12 mouse cellular contexts compared by ENCODE assay signal in the genomic region with DNA sequence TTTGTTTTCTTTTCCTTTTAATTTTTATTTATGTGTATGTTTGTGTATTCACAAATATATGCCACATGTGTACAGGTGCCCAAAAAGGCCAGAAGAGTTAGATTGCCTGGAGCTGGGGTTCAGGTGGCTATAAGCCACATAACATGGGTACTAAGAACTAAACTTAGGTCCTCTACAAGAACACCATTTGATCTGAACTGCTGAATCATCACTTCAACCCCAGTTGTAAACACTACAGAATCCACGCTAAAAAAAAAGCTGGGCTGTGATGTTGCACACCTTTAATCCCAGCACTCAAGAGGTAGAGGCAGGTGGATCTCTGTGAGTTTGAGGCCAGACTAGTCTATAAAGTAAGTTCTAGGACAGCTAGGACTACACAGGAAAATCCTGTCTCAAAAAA. TPM values are rescaled to one million over a fixed set of nuclear protein-coding genes. Genes with fewer than 3 reads are reported as not detected.
DNase-seq lines count a peak whose midpoint lies in the region; ATAC-seq and TF ChIP-seq lines count a peak whose summit lies in the region.
"Had no signal": no experiment of that assay in that cellular context is flagged by ENCODE, and none has a peak within 500 bp of the region (broad histone marks: within the 10 kb centered on the region; RNA-seq: fewer than 3 reads in every experiment).

No protein-coding gene starts in this region.

- DNase-seq in heart, postnatal 4 days, result no peak
- no peak for DNase-seq in stomach, postnatal 0 days (ENCODE audit: low spot score)
- DNase-seq in adrenal gland, postnatal 10 days, result no peak
- DNase-seq in retina, embryonic 14.5 days (ENCODE audit: low spot score), result no peak
- no peak for DNase-seq in cerebellum, postnatal 25 days
- DNase-seq: embryo, embryonic 11 days; lung, adult 2 months had no signal

- TF ChIP-seq CTCF in stomach, postnatal 0 days (IDR thresholded peaks at IDR 0.05; ENCODE audit: low read depth), result no peak

- no peak overlapping the region for H3K27ac ChIP-seq in heart, embryonic 11.5 days (ENCODE audit: low read depth, low read length)
- H3K27ac ChIP-seq in stomach, embryonic 15.5 days, result no peak overlapping the region
- no peak overlapping the region for H3K27ac ChIP-seq in stomach, postnatal 0 days (replicated peaks)
- H3K27ac ChIP-seq in liver, embryonic 15.5 days (replicated peaks), result peak overlapping the region; percentile 99
- H3K27ac ChIP-seq: kidney, postnatal 0 days had no signal

- H3K4me3 ChIP-seq in heart, embryonic 11.5 days (ENCODE audit: low read depth, low read length), result no peak overlapping the region
- no peak overlapping the region for H3K4me3 ChIP-seq in stomach, embryonic 15.5 days (replicated peaks)
- no peak overlapping the region for H3K4me3 ChIP-seq in stomach, postnatal 0 days (ENCODE audit: low read depth, low read length)
- peak overlapping the region; percentile 72 for H3K4me3 ChIP-seq in liver, embryonic 15.5 days (replicated peaks)

- no peaks in the 10 kb centered on the region for H3K9me3 ChIP-seq in heart, embryonic 11.5 days (replicated peaks; ENCODE audit: control insufficient read depth, low read length)
- no peaks in the 10 kb centered on the region for H3K9me3 ChIP-seq in stomach, embryonic 15.5 days
- no peaks in the 10 kb centered on the region for H3K9me3 ChIP-seq in stomach, postnatal 0 days (ENCODE audit: control insufficient read depth, low read length)
- H3K9me3 ChIP-seq in liver, embryonic 15.5 days (replicated peaks), result no peaks in the 10 kb centered on the region

- TF ChIP-seq EP300 in stomach, postnatal 0 days (optimal IDR thresholded peaks at IDR 0.05), result no peak

- H3K9ac ChIP-seq in heart, embryonic 11.5 days (ENCODE audit: low read depth, low read length), result no peak overlapping the region
- H3K9ac ChIP-seq in stomach, embryonic 15.5 days, result no peak overlapping the region
- no peak overlapping the region for H3K9ac ChIP-seq in stomach, postnatal 0 days (ENCODE audit: low read length)
- H3K9ac ChIP-seq in liver, embryonic 15.5 days, result 0 out of 2 replicates have a peak overlapping the region, but pooled peaks have one; percentile 4

- peaks cover 16% of the 10 kb centered on the region for H3K36me3 ChIP-seq in heart, embryonic 11.5 days (ENCODE audit: control insufficient read depth, insufficient read depth, low read length)
- H3K36me3 ChIP-seq in stomach, embryonic 15.5 days, result peaks cover 21% of the 10 kb centered on the region
- H3K36me3 ChIP-seq in stomach, postnatal 0 days (ENCODE audit: control insufficient read depth, insufficient read depth, low read length), result peaks cover 6% of the 10 kb centered on the region; the same call in 1 of the 2 replicates
- peaks cover 24% of the 10 kb centered on the region for H3K36me3 ChIP-seq in liver, embryonic 15.5 days (replicated peaks)

- no peak for ATAC-seq in heart, embryonic 11.5 days (replicated peaks; ENCODE audit: insufficient number of reproducible peaks, low FRiP score, low TSS enrichment)
- no peak for ATAC-seq in stomach, embryonic 15.5 days (ENCODE audit: insufficient read depth, low FRiP score, low read depth)
- ATAC-seq in stomach, postnatal 0 days (ENCODE audit: low FRiP score, low TSS enrichment), result no peak
- ATAC-seq in liver, embryonic 15.5 days (ENCODE audit: insufficient read depth), result no peak
- ATAC-seq: CD4-positive, CD25-positive, alpha-beta regulatory T cell, adult 4 months had no signal

- H3K4me2 ChIP-seq in heart, embryonic 11.5 days, result peak overlapping the region; percentile 92
- peak overlapping the region; percentile 6; the same call in 1 of the 2 replicates for H3K4me2 ChIP-seq in stomach, embryonic 15.5 days
- H3K4me2 ChIP-seq in stomach, postnatal 0 days (replicated peaks; ENCODE audit: low read depth), result no peak overlapping the region
- peak overlapping the region; percentile 74 for H3K4me2 ChIP-seq in liver, embryonic 15.5 days

- no peaks in the 10 kb centered on the region for H3K27me3 ChIP-seq in heart, embryonic 11.5 days (ENCODE audit: control insufficient read depth, insufficient read depth, low read length)
- H3K27me3 ChIP-seq in stomach, embryonic 15.5 days (replicated peaks), result no peaks in the 10 kb centered on the region
- H3K27me3 ChIP-seq in stomach, postnatal 0 days (ENCODE audit: control insufficient read depth, insufficient read depth, low read length), result no peaks in the 10 kb centered on the region
- H3K27me3 ChIP-seq in liver, embryonic 15.5 days, result no peaks in the 10 kb centered on the region

- peaks cover 15% of the 10 kb centered on the region for H3K4me1 ChIP-seq in heart, embryonic 11.5 days (ENCODE audit: control insufficient read depth, insufficient read depth, low read length)
- peaks cover 8% of the 10 kb centered on the region; the same call in 1 of the 2 replicates for H3K4me1 ChIP-seq in stomach, embryonic 15.5 days
- no peaks in the 10 kb centered on the region for H3K4me1 ChIP-seq in stomach, postnatal 0 days (replicated peaks; ENCODE audit: control insufficient read depth, insufficient read depth)
- H3K4me1 ChIP-seq in liver, embryonic 15.5 days (replicated peaks), result peaks cover 67% of the 10 kb centered on the region

- 74% methylated on average over 1 of the region's 1 CpGs for WGBS in heart, embryonic 11.5 days (ENCODE audit: insufficient replicate concordance)
- 54% methylated on average over 1 of the region's 1 CpGs for whole genome bisulfite sequencing in stomach, embryonic 15.5 days
- WGBS in stomach, postnatal 0 days, result 41% methylated on average over 1 of the region's 1 CpGs
- 46% methylated on average over 1 of the region's 1 CpGs for WGBS in liver, embryonic 15.5 days (ENCODE audit: insufficient replicate concordance)

RNA-seq across cellular contexts. Expression of a gene that starts 1.8 kb away (rescaled TPM):
- polyA plus RNA-seq in heart, embryonic 11.5 days (2014; fragmentation: Nextera tagmentation; extraction: Ambion mirVana), result 82.6 and 87.8 TPM in 2 replicates
- total RNA-seq in heart, postnatal 4 days (2021), result 10 to 100 TPM; 62.4 to 66.3 TPM
- polyA plus RNA-seq in stomach, embryonic 15.5 days (2015; fragmentation: Nextera tagmentation; extraction: Ambion mirVana), result 111 and 122 TPM in 2 replicates
- 82.5 and 87.0 TPM in 2 replicates for polyA plus RNA-seq in stomach, postnatal 0 days (2015; fragmentation: Nextera tagmentation; extraction: Ambion mirVana)
- polyA plus RNA-seq in liver, embryonic 15.5 days (2015; fragmentation: Nextera tagmentation; extraction: Ambion mirVana), result 124 and 132 TPM in 2 replicates
- total RNA-seq in adrenal gland, postnatal 10 days (2021), result 100 to 1,000 TPM in 1 of 2 experiments, 10 to 100 TPM in 1; 97.4 to 178 TPM

RNA-seq across cellular contexts. Expression of a gene that starts 14.2 kb away (rescaled TPM):
- polyA plus RNA-seq in heart, embryonic 11.5 days (2014; fragmentation: Nextera tagmentation; extraction: Ambion mirVana), result 56.4 and 58.8 TPM in 2 replicates
- 10 to 100 TPM; 30.3 to 31.1 TPM for total RNA-seq in heart, postnatal 4 days (2021)
- 76.3 and 90.4 TPM in 2 replicates for polyA plus RNA-seq in stomach, embryonic 15.5 days (2015; fragmentation: Nextera tagmentation; extraction: Ambion mirVana)
- polyA plus RNA-seq in stomach, postnatal 0 days (2015; fragmentation: Nextera tagmentation; extraction: Ambion mirVana), result 55.6 and 55.7 TPM in 2 replicates
- polyA plus RNA-seq in liver, embryonic 15.5 days (2015; fragmentation: Nextera tagmentation; extraction: Ambion mirVana), result 48.8 and 53.0 TPM in 2 replicates
- total RNA-seq in adrenal gland, postnatal 10 days (2021), result 10 to 100 TPM; 51.1 to 58.8 TPM

RNA-seq across cellular contexts. Expression of a gene that starts 19.1 kb away (rescaled TPM):
- 0.99 and 2.2 TPM in 2 replicates for polyA plus RNA-seq in heart, embryonic 11.5 days (2014; fragmentation: Nextera tagmentation; extraction: Ambion mirVana)
- not detected for total RNA-seq in heart, postnatal 4 days (2021)
- 1.4 and 1.7 TPM in 2 replicates for polyA plus RNA-seq in stomach, embryonic 15.5 days (2015; fragmentation: Nextera tagmentation; extraction: Ambion mirVana)
- polyA plus RNA-seq in stomach, postnatal 0 days (2015; fragmentation: Nextera tagmentation; extraction: Ambion mirVana), result 0.59 and 0.62 TPM in 2 replicates
- 0.43 and 0.62 TPM in 2 replicates for polyA plus RNA-seq in liver, embryonic 15.5 days (2015; fragmentation: Nextera tagmentation; extraction: Ambion mirVana)
- total RNA-seq in adrenal gland, postnatal 10 days (2021), result 1 to 10 TPM; 1.3 to 3.1 TPM
- polyA plus RNA-seq: lung, adult 2 months had no signal

RNA-seq across cellular contexts. Expression of a gene that starts 19.8 kb away (rescaled TPM):
- polyA plus RNA-seq in heart, embryonic 11.5 days (2014; fragmentation: Nextera tagmentation; extraction: Ambion mirVana), result 82.2 and 85.1 TPM in 2 replicates
- 10 to 100 TPM; 43.4 to 48.5 TPM for total RNA-seq in heart, postnatal 4 days (2021)
- 132 and 134 TPM in 2 replicates for polyA plus RNA-seq in stomach, embryonic 15.5 days (2015; fragmentation: Nextera tagmentation; extraction: Ambion mirVana)
- polyA plus RNA-seq in stomach, postnatal 0 days (2015; fragmentation: Nextera tagmentation; extraction: Ambion mirVana), result 81.9 and 82.2 TPM in 2 replicates
- 53.5 and 53.8 TPM in 2 replicates for polyA plus RNA-seq in liver, embryonic 15.5 days (2015; fragmentation: Nextera tagmentation; extraction: Ambion mirVana)
- 10 to 100 TPM; 73.8 to 75.8 TPM for total RNA-seq in adrenal gland, postnatal 10 days (2021)

RNA-seq across cellular contexts. Expression of a gene that starts 35.5 kb away (rescaled TPM):
- polyA plus RNA-seq in heart, embryonic 11.5 days (2014; fragmentation: Nextera tagmentation; extraction: Ambion mirVana), result 126 and 138 TPM in 2 replicates
- total RNA-seq in heart, postnatal 4 days (2021), result 10 to 100 TPM; 82.1 to 86.1 TPM
- 159 and 160 TPM in 2 replicates for polyA plus RNA-seq in stomach, embryonic 15.5 days (2015; fragmentation: Nextera tagmentation; extraction: Ambion mirVana)
- polyA plus RNA-seq in stomach, postnatal 0 days (2015; fragmentation: Nextera tagmentation; extraction: Ambion mirVana), result 57.5 and 61.6 TPM in 2 replicates
- polyA plus RNA-seq in liver, embryonic 15.5 days (2015; fragmentation: Nextera tagmentation; extraction: Ambion mirVana), result 81.2 and 91.6 TPM in 2 replicates
- total RNA-seq in adrenal gland, postnatal 10 days (2021), result 100 to 1,000 TPM in 1 of 2 experiments, 10 to 100 TPM in 1; 88.6 to 107 TPM
